Mouse (Mus musculus) CH12.LX (cell line): ENCODE measurements around the gene Brap. TPM values are rescaled to one million over a fixed set of nuclear protein-coding genes. Genes with fewer than 3 reads are reported as not detected.

Experiments used
- DNase-seq: peaks from one replicate; pipeline ENCODE4 v3.0.0-alpha.2; 2013; ENCODE audit errors: extremely low read depth
- H3K27ac ChIP-seq: 2 replicates; pipeline ENCODE4 v1.5.1; 2012; ENCODE audit warnings: low read depth, mild to moderate bottlenecking, control low read depth, moderate library complexity; ENCODE audit not compliant: insufficient read depth
- H3K27me3 ChIP-seq: replicated peaks from 2 replicates; pipeline ENCODE3; 2012; ENCODE audit warnings: inconsistent platforms
- H3K36me3 ChIP-seq, 2 experiments: replicated peaks in 1 of 2; 2 replicates each; pipeline versions ENCODE3 to v1.6.1; 2012; ENCODE audit warnings: inconsistent platforms in 1 of 2, low read length in 1 of 2, mild to moderate bottlenecking in 1 of 2, mixed read lengths in 1 of 2, moderate library complexity in 1 of 2; ENCODE audit not compliant: control insufficient read depth in 1 of 2, insufficient read depth in 1 of 2
- H3K4me1 ChIP-seq, 2 experiments: 2 replicates each; pipeline ENCODE4 v1.6.1; 2012; ENCODE audit warnings: inconsistent platforms in 1 of 2, moderate library complexity in 1 of 2; ENCODE audit not compliant: insufficient read depth in 2 of 2, control insufficient read depth in 1 of 2
- H3K4me2 ChIP-seq: 2 replicates; pipeline ENCODE4 v1.6.1; 2012; ENCODE audit warnings: low read depth, mild to moderate bottlenecking, control low read depth; ENCODE audit not compliant: poor library complexity, insufficient read depth, severe bottlenecking
- H3K4me3 ChIP-seq, 3 experiments: fragments of 150-350 bp in 1 of 3; sonication (generic) in 1 of 3; replicated peaks in 1 of 3; 2 replicates each; pipeline versions ENCODE3 to v1.5.1; 2011 to 2012; ENCODE audit warnings: low read depth in 2 of 3, low read length in 2 of 3, mild to moderate bottlenecking in 2 of 3, moderate library complexity in 2 of 3, control low read depth in 1 of 3, improper control_type of control experiment in 1 of 3, inconsistent platforms in 1 of 3, mixed read lengths in 1 of 3; ENCODE audit not compliant: poor library complexity in 1 of 3
- H3K79me2 ChIP-seq: replicated peaks from 2 replicates; pipeline ENCODE4 v1.6.1; 2012; ENCODE audit warnings: mild to moderate bottlenecking, moderate library complexity; ENCODE audit not compliant: control insufficient read depth, poor library complexity, insufficient read depth, severe bottlenecking; ENCODE audit errors: extremely low read depth
- H3K9ac ChIP-seq: 2 replicates; pipeline ENCODE4 v1.6.1; 2012; ENCODE audit warnings: low read depth, mild to moderate bottlenecking, control low read depth, moderate library complexity; ENCODE audit not compliant: insufficient read depth
- H3K9me3 ChIP-seq: replicated peaks from 2 replicates; pipeline ENCODE3; 2012; ENCODE audit warnings: low read length, inconsistent platforms, mixed read lengths
- CHD1 ChIP-seq: IDR thresholded peaks from 2 replicates; pipeline ENCODE4 v1.6.1; 2012; ENCODE audit warnings: low read depth, low read length, improper control_type of control experiment, inconsistent platforms
- ELF1 ChIP-seq: IDR thresholded peaks from 2 replicates; pipeline ENCODE4 v1.6.1; 2014; ENCODE audit warnings: low read depth, mild to moderate bottlenecking, inconsistent platforms, low read length, improper control_type of control experiment
- EP300 ChIP-seq: IDR thresholded peaks from 2 replicates; pipeline ENCODE4 v1.6.1; 2011; ENCODE audit warnings: low read length, improper control_type of control experiment
- GABPA ChIP-seq: IDR thresholded peaks from 2 replicates; pipeline ENCODE4 v1.6.1; 2012; ENCODE audit warnings: low read depth, low read length, improper control_type of control experiment, inconsistent platforms; ENCODE audit not compliant: insufficient replicate concordance
- IRF4 ChIP-seq: IDR thresholded peaks from 2 replicates; pipeline ENCODE4 v1.6.1; 2014; ENCODE audit warnings: low read depth, mild to moderate bottlenecking, inconsistent platforms, low read length, improper control_type of control experiment
- JUND ChIP-seq: conservative IDR thresholded peaks from 2 replicates; pipeline ENCODE4 v1.6.1; 2011; ENCODE audit warnings: low read depth, low read length, improper control_type of control experiment
- KAT2A ChIP-seq: IDR thresholded peaks from 2 replicates; pipeline ENCODE4 v1.6.1; 2012; ENCODE audit warnings: low read length, improper control_type of control experiment, inconsistent platforms; ENCODE audit not compliant: insufficient replicate concordance
- MAFK ChIP-seq: IDR thresholded peaks from 2 replicates; pipeline ENCODE4 v1.6.1; 2011; ENCODE audit warnings: low read length, improper control_type of control experiment; ENCODE audit not compliant: insufficient replicate concordance
- MAZ ChIP-seq: IDR thresholded peaks from 2 replicates; pipeline ENCODE4 v1.6.1; 2012; ENCODE audit warnings: low read depth, mild to moderate bottlenecking, inconsistent platforms, low read length, improper control_type of control experiment, moderate library complexity
- MEF2A ChIP-seq: IDR thresholded peaks from 2 replicates; pipeline ENCODE4 v1.6.1; 2014; ENCODE audit warnings: low read depth, mild to moderate bottlenecking, inconsistent platforms, low read length, improper control_type of control experiment, borderline replicate concordance
- MXI1 ChIP-seq: IDR thresholded peaks from 2 replicates; pipeline ENCODE4 v1.6.1; 2011; ENCODE audit warnings: mild to moderate bottlenecking, low read depth, low read length, improper control_type of control experiment
- PAX5 ChIP-seq: IDR thresholded peaks from 2 replicates; pipeline ENCODE4 v1.6.1; 2012; ENCODE audit warnings: low read length, inconsistent platforms, mixed read lengths
- POLR2AphosphoS2 ChIP-seq: IDR thresholded peaks from 2 replicates; pipeline ENCODE4 v1.6.1; 2011; ENCODE audit warnings: low read depth, low read length, improper control_type of control experiment
- RAD21 ChIP-seq: IDR thresholded peaks from 2 replicates; pipeline ENCODE4 v1.6.1; 2011; ENCODE audit warnings: low read depth, mild to moderate bottlenecking, low read length, improper control_type of control experiment, moderate library complexity
- RCOR1 ChIP-seq: conservative IDR thresholded peaks from 2 replicates; pipeline ENCODE4 v1.6.1; 2012; ENCODE audit warnings: low read depth, mild to moderate bottlenecking, inconsistent platforms, low read length, improper control_type of control experiment
- SIN3A ChIP-seq: IDR thresholded peaks from 2 replicates; pipeline ENCODE4 v1.6.1; 2012; ENCODE audit warnings: low read length, improper control_type of control experiment, inconsistent platforms
- TBP ChIP-seq: conservative IDR thresholded peaks from 2 replicates; pipeline ENCODE4 v1.6.1; 2011; ENCODE audit warnings: low read depth, low read length, improper control_type of control experiment
- TCF12 ChIP-seq: IDR thresholded peaks from 2 replicates; pipeline ENCODE4 v1.6.1; 2014; ENCODE audit warnings: low read depth, mild to moderate bottlenecking, inconsistent platforms, low read length, improper control_type of control experiment
- USF1 ChIP-seq: IDR thresholded peaks from 2 replicates; pipeline ENCODE4 v1.6.1; 2014; ENCODE audit warnings: low read depth, mild to moderate bottlenecking, inconsistent platforms, low read length, improper control_type of control experiment
- USF2 ChIP-seq: conservative IDR thresholded peaks from 2 replicates; pipeline ENCODE4 v1.6.1; 2011; ENCODE audit warnings: low read depth, low read length, improper control_type of control experiment
- ZNF384 ChIP-seq: IDR thresholded peaks from 2 replicates; pipeline ENCODE4 v1.6.1; 2012; ENCODE audit warnings: low read depth, low read length, improper control_type of control experiment, inconsistent platforms
- dilution Hi-C: fragments of 300-500 bp; cut with MboI; formaldehyde crosslinking; loops from 2 replicates; pipeline ENCODE4 v1.14.3; 2020; ENCODE audit warnings: low sequenced_read_pairs; ENCODE audit not compliant: extremely low pct_unique_long_range_greater_than_20kb, extremely low pct_ligation_motif_present
- in situ Hi-C: fragments of 300-500 bp; cut with MboI; formaldehyde crosslinking; loops from 3 replicates; pipeline ENCODE4 v1.14.3; 2019; ENCODE audit warnings: low sequenced_read_pairs, low pct_ligation_motif_present, low pct_unique_long_range_greater_than_20kb, mixed read lengths
- polyA plus RNA-seq: library from polyadenylated mRNA; unstranded; fragments of >175 nt; gene quantifications from 2 replicates; pipeline ENCODE4 v1.2.1, GENCODE M21; 2012; ENCODE audit warnings: low read depth; ENCODE audit not compliant: insufficient read length
- total RNA-seq, 2 experiments: library from RNA; depleted of rRNA; stranded (reverse); fragments of 300-350 nt in 1 of 2; fragments of >200 nt in 1 of 2; gene quantifications; 2 replicates each; pipeline ENCODE4 v1.2.3; 2012 to 2014

The Brap gene
- total and polyA plus RNA-seq, 3 experiments: 23.7 to 33.3 (median 29.8) TPM

DNA sequence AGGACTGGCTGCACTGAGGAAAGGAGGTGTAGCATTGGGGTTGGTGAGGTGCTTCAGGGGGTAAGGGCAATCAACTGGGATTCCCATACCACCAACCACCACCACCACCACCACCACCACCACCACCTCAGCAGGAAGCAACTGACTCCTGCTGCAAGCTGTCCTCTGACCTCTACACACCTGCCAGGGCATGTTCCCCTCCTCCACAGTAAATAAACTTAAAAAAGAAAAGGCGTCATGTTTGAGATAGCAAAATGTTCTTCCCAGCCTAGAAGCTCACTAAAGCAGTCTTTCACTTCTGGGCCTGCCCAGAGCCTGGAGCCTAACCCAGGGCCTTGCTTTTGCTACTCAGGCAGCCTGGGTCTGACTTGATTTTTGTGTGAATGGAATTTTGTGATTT is 54.0 kb downstream of the Brap start:
- TF ChIP-seq JUND (no peak), PAX5 (no peak), USF2 (no peak), SIN3A (no peak), EP300 (no peak), GABPA (no peak), IRF4 (no peak), KAT2A (no peak), RCOR1 (no peak), MAZ (no peak)
- no peak overlapping the region for H3K4me3 ChIP-seq
- no peaks in the 10 kb centered on the region for H3K9me3 ChIP-seq
- H3K9ac ChIP-seq: no peak overlapping the region
- no peak overlapping the region for H3K27ac ChIP-seq
- peak overlapping the region; percentile 14; the same call in 1 of the 2 replicates for H3K4me2 ChIP-seq
- in situ Hi-C loops: no loop called here
- DNase-seq: no peak
- peaks cover 0 to 20% of the 10 kb centered on the region in 2 experiments for H3K36me3 ChIP-seq
- H3K79me2 ChIP-seq: 0 out of 2 replicates have a peak, but pooled peaks cover 6% of the 10 kb centered on the region
- dilution Hi-C loops: no loop called here
- H3K4me1 ChIP-seq: peaks cover 2 to 46% of the 10 kb centered on the region in 2 experiments; a peak in 3 of 4 replicates
- no peaks in the 10 kb centered on the region for H3K27me3 ChIP-seq

- no peaks in the 10 kb centered on the region for H3K9me3 ChIP-seq
- dilution Hi-C loops: no loop called here
- peaks cover 0 to 21% of the 10 kb centered on the region in 2 experiments for H3K36me3 ChIP-seq
- DNase-seq: no peak
- no peak for TF ChIP-seq TBP
- TF ChIP-seq ZNF384: peak; percentile 45; the same call in 1 of the 2 replicates
- TF ChIP-seq, all 38 proteins: peak for 1
- Histone ChIP-seq H3K4me1 (peaks cover 2 to 49% of the 10 kb centered on the region in 2 experiments; a peak in 3 of 4 replicates), H3K4me2 (no peak overlapping the region), H3K27ac (no peak overlapping the region), H3K4me3 (no peak overlapping the region), H3K79me2 (0 out of 2 replicates have a peak, but pooled peaks cover 6% of the 10 kb centered on the region), H3K27me3 (no peaks in the 10 kb centered on the region), H3K9ac (no peak overlapping the region)
- in situ Hi-C loops: no loop called here
These were observed 54.6 kb downstream of the Brap start for GRCm38 (mm10) chr5:121714928-121715327.

DNA sequence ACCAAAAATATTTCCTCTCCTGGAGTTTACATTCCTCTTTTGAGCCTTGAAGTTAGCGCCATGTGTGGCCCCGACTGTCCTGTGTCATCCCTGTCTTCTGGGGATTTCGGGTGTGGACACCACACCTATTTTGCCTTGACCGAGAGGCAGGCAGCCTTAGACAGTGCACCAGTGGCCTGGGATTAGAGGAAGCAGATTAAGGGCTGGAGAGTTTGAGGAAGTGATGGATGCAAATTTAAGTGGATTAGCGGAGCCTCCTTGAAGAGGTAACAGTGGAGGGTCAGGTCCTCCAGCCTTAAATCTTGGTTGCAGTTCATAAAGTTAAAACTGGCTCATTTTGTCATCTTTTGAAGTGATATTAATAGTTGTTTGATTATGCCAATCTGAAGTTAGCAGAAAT is 58.1 kb downstream of the Brap start:
- Histone ChIP-seq H3K4me2 (no peak overlapping the region), H3K9me3 (no peaks in the 10 kb centered on the region), H3K4me1 (peaks cover 0 to 44% of the 10 kb centered on the region in 2 experiments; a peak in 2 of 4 replicates), H3K4me3 (no peak overlapping the region), H3K79me2 (peaks cover 6% of the 10 kb centered on the region; the same call in 1 of the 2 replicates), H3K36me3 (peaks cover 0 to 26% of the 10 kb centered on the region in 2 experiments), H3K9ac (no peak overlapping the region), H3K27me3 (no peaks in the 10 kb centered on the region), H3K27ac (no peak overlapping the region)
- dilution Hi-C loops (no loop called here), in situ Hi-C loops (no loop called here)
- no peak for DNase-seq
- TF ChIP-seq ZNF384: no peak
- no peak for TF ChIP-seq USF1
- TF ChIP-seq MEF2A: no peak
- no peak for TF ChIP-seq POLR2AphosphoS2
- no peak for TF ChIP-seq KAT2A
- TF ChIP-seq MAFK: no peak
- no peak for TF ChIP-seq CHD1
- TF ChIP-seq SIN3A: no peak
- TF ChIP-seq RCOR1: no peak
- no peak for TF ChIP-seq MXI1
- TF ChIP-seq TCF12: no peak
- no peak for TF ChIP-seq ELF1
- no peak for TF ChIP-seq RAD21
- TF ChIP-seq, all 38 proteins: peak for 0
